Mouse (Mus musculus): ENCODE data around the gene Rpl4. TPM values are rescaled to one million over a fixed set of nuclear protein-coding genes. Genes with fewer than 3 reads are reported as not detected.
"Not testable (repeated sequence)": the region's sequence is repeated elsewhere in the genome, so short reads cannot be mapped to it uniquely, and the experiment has no call there.

The Rpl4 gene
- polyA plus RNA-seq, 1 experiment from 2014 or later = 1,335 TPM

- H3K9ac ChIP-seq (replicated peaks; ENCODE audit: low read depth, low read length) = no peak overlapping the region
- no peak overlapping the region for H3K27ac ChIP-seq (ENCODE audit: low read length)
- no peak overlapping the region for H3K4me3 ChIP-seq (ENCODE audit: low read depth, low read length)
- no peak overlapping the region for H3K4me2 ChIP-seq (replicated peaks; ENCODE audit: low read depth, low read length)
- H3K4me1 ChIP-seq (ENCODE audit: control insufficient read depth, insufficient read depth, low read length) = no peaks in the 10 kb centered on the region
- 97% methylated on average over 5 of the region's 5 CpGs for WGBS
- no peak for ATAC-seq (ENCODE audit: insufficient number of reproducible peaks, insufficient read depth, low FRiP score, low read depth)
- no peaks in the 10 kb centered on the region for H3K9me3 ChIP-seq (ENCODE audit: control insufficient read depth, low read depth, low read length)
- H3K27me3 ChIP-seq (ENCODE audit: control insufficient read depth, insufficient read depth, low read length) = no peaks in the 10 kb centered on the region
- H3K36me3 ChIP-seq (ENCODE audit: control insufficient read depth, insufficient read depth, low read length) = peaks cover 56% of the 10 kb centered on the region
Observed at GRCm38 (mm10) chr9:64160471-64160870, 12.7 kb upstream of the Rpl4 start.

DNA sequence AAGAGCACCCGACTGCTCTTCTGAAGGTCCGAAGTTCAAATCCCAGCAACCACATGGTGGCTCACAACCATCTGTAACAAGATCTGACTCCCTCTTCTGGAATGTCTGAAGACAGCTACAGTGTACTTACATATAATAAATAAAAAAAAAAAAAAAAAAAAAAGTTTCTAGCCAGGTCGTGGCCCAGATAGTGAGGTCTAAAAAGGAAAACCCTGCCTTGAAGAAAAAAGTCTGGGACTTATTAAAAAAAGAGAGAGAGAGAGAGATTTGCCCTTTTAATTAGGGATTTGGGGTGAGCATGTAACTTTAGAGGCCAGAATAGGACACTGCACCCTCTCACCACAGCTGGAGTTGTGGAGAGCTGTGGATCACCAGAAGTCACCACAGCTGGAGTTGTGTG, 3.2 kb upstream of the Rpl4 start:
- H3K4me3 ChIP-seq (ENCODE audit: low read depth, low read length); H3K27me3 ChIP-seq (ENCODE audit: control insufficient read depth, insufficient read depth, low read length); ATAC-seq (ENCODE audit: insufficient number of reproducible peaks, insufficient read depth, low FRiP score, low read depth); H3K27ac ChIP-seq (ENCODE audit: low read length); H3K9me3 ChIP-seq (ENCODE audit: control insufficient read depth, low read depth, low read length); H3K9ac ChIP-seq (replicated peaks; ENCODE audit: low read depth, low read length); H3K4me2 ChIP-seq (replicated peaks; ENCODE audit: low read depth, low read length): not testable (repeated sequence)
- H3K4me1 ChIP-seq (ENCODE audit: control insufficient read depth, insufficient read depth, low read length) = peaks cover 15% of the 10 kb centered on the region
- WGBS = 87% methylated on average over 3 of the region's 3 CpGs
- H3K36me3 ChIP-seq (ENCODE audit: control insufficient read depth, insufficient read depth, low read length) = peaks cover 13% of the 10 kb centered on the region

GRCm38 (mm10) chr9:64172145-64172815, 895 bp upstream of the Rpl4 start:
- Histone ChIP-seq H3K27me3 (ENCODE audit: control insufficient read depth, insufficient read depth, low read length) (no peaks in the 10 kb centered on the region), H3K27ac (ENCODE audit: low read length) (peak overlapping the region; percentile 93), H3K9ac (replicated peaks; ENCODE audit: low read depth, low read length) (peak overlapping the region; percentile 89), H3K9me3 (ENCODE audit: control insufficient read depth, low read depth, low read length) (no peaks in the 10 kb centered on the region), H3K4me3 (ENCODE audit: low read depth, low read length) (peak overlapping the region; percentile 85), H3K4me1 (ENCODE audit: control insufficient read depth, insufficient read depth, low read length) (peaks cover 15% of the 10 kb centered on the region), H3K4me2 (replicated peaks; ENCODE audit: low read depth, low read length) (peak overlapping the region; percentile 76), H3K36me3 (ENCODE audit: control insufficient read depth, insufficient read depth, low read length) (peaks cover 33% of the 10 kb centered on the region)
- WGBS = 2% methylated on average over 18 of the region's 18 CpGs
- peak; percentile 35; the same call in 1 of the 2 replicates for ATAC-seq (ENCODE audit: insufficient number of reproducible peaks, insufficient read depth, low FRiP score, low read depth)

GRCm38 (mm10) chr9:64173666-64174220, 568 bp downstream of the Rpl4 start:
- ATAC-seq (ENCODE audit: insufficient number of reproducible peaks, insufficient read depth, low FRiP score, low read depth) = no peak
- WGBS = under 1% methylated on average over 16 of the region's 16 CpGs
- Histone ChIP-seq H3K4me1 (ENCODE audit: control insufficient read depth, insufficient read depth, low read length) (peaks cover 15% of the 10 kb centered on the region), H3K27ac (ENCODE audit: low read length) (peak overlapping the region; percentile 93), H3K36me3 (ENCODE audit: control insufficient read depth, insufficient read depth, low read length) (peaks cover 40% of the 10 kb centered on the region), H3K9me3 (ENCODE audit: control insufficient read depth, low read depth, low read length) (no peaks in the 10 kb centered on the region), H3K27me3 (ENCODE audit: control insufficient read depth, insufficient read depth, low read length) (no peaks in the 10 kb centered on the region), H3K4me3 (ENCODE audit: low read depth, low read length) (peak overlapping the region; percentile 85), H3K4me2 (replicated peaks; ENCODE audit: low read depth, low read length) (peak overlapping the region; percentile 94), H3K9ac (replicated peaks; ENCODE audit: low read depth, low read length) (peak overlapping the region; percentile 89)

- Histone ChIP-seq H3K9me3 (ENCODE audit: control insufficient read depth, low read depth, low read length) (no peaks in the 10 kb centered on the region), H3K27me3 (ENCODE audit: control insufficient read depth, insufficient read depth, low read length) (no peaks in the 10 kb centered on the region), H3K27ac (ENCODE audit: low read length) (peak overlapping the region; percentile 10; the same call in 1 of the 2 replicates), H3K4me3 (ENCODE audit: low read depth, low read length) (peak overlapping the region; percentile 85), H3K4me1 (ENCODE audit: control insufficient read depth, insufficient read depth, low read length) (peaks cover 15% of the 10 kb centered on the region), H3K36me3 (ENCODE audit: control insufficient read depth, insufficient read depth, low read length) (peaks cover 37% of the 10 kb centered on the region), H3K4me2 (replicated peaks; ENCODE audit: low read depth, low read length) (peak overlapping the region; percentile 94), H3K9ac (replicated peaks; ENCODE audit: low read depth, low read length) (peak overlapping the region; percentile 89)
- ATAC-seq (ENCODE audit: insufficient number of reproducible peaks, insufficient read depth, low FRiP score, low read depth) = no peak
Observed at GRCm38 (mm10) chr9:64174341-64174740, 1.2 kb downstream of the Rpl4 start.

DNA sequence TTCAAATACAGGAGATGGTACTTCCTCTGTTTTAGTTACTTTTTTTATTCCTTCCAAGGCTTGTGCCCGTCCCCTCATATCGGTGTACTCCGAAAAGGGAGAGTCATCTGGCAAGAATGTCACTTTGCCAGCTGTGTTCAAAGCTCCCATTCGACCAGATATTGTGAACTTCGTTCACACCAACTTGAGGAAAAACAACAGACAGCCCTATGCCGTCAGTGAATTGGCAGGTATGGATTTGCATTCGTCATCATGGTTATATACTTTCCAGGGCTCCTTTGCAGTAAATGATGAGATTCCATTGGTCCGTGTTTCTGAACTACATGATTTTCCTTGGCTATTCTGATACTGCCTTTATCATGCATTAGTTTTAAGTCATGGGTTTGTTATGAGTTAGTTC, 1.6 kb downstream of the Rpl4 start:
- no peak for ATAC-seq (ENCODE audit: insufficient number of reproducible peaks, insufficient read depth, low FRiP score, low read depth)
- peaks cover 37% of the 10 kb centered on the region for H3K36me3 ChIP-seq (ENCODE audit: control insufficient read depth, insufficient read depth, low read length)
- whole genome bisulfite sequencing = 71% methylated on average over 8 of the region's 8 CpGs
- no peaks in the 10 kb centered on the region for H3K9me3 ChIP-seq (ENCODE audit: control insufficient read depth, low read depth, low read length)
- H3K27ac ChIP-seq (ENCODE audit: low read length) = no peak overlapping the region
- H3K4me2 ChIP-seq (replicated peaks; ENCODE audit: low read depth, low read length) = peak overlapping the region; percentile 94
- H3K4me1 ChIP-seq (ENCODE audit: control insufficient read depth, insufficient read depth, low read length) = peaks cover 16% of the 10 kb centered on the region
- H3K4me3 ChIP-seq (ENCODE audit: low read depth, low read length) = peak overlapping the region; percentile 85; the same call in 1 of the 2 replicates
- no peak overlapping the region for H3K9ac ChIP-seq (replicated peaks; ENCODE audit: low read depth, low read length)
- no peaks in the 10 kb centered on the region for H3K27me3 ChIP-seq (ENCODE audit: control insufficient read depth, insufficient read depth, low read length)

DNA sequence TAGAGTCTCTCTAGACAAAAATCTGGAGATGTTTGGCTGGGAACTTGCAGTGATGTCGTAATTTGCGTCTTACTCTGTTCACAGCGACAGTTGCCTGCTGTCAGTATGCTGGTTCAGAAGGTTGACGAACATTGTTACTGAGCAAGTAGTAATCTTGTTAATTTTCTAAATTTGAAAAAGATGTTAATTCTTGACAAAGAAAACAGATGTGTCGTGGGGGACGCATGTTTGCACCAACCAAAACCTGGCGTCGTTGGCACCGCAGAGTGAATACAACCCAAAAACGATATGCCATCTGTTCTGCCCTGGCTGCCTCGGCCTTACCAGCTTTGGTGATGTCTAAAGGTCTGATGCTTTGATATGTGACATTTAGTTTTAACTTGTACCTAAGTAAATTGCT, 2.2 kb downstream of the Rpl4 start:
- H3K27me3 ChIP-seq (ENCODE audit: control insufficient read depth, insufficient read depth, low read length) = no peaks in the 10 kb centered on the region
- H3K9me3 ChIP-seq (ENCODE audit: control insufficient read depth, low read depth, low read length) = no peaks in the 10 kb centered on the region
- H3K4me3 ChIP-seq (ENCODE audit: low read depth, low read length) = no peak overlapping the region
- no peak overlapping the region for H3K9ac ChIP-seq (replicated peaks; ENCODE audit: low read depth, low read length)
- no peak overlapping the region for H3K27ac ChIP-seq (ENCODE audit: low read length)
- WGBS = 88% methylated on average over 11 of the region's 11 CpGs
- no peak for ATAC-seq (ENCODE audit: insufficient number of reproducible peaks, insufficient read depth, low FRiP score, low read depth)
- peaks cover 42% of the 10 kb centered on the region for H3K36me3 ChIP-seq (ENCODE audit: control insufficient read depth, insufficient read depth, low read length)
- no peak overlapping the region for H3K4me2 ChIP-seq (replicated peaks; ENCODE audit: low read depth, low read length)
- peaks cover 20% of the 10 kb centered on the region for H3K4me1 ChIP-seq (ENCODE audit: control insufficient read depth, insufficient read depth, low read length)

GRCm38 (mm10) chr9:64178610-64178973, 5.4 kb downstream of the Rpl4 start:
- Histone ChIP-seq H3K9me3 (ENCODE audit: control insufficient read depth, low read depth, low read length) (no peaks in the 10 kb centered on the region), H3K9ac (replicated peaks; ENCODE audit: low read depth, low read length) (0 out of 2 replicates have a peak overlapping the region, but pooled peaks have one; percentile 6), H3K4me2 (replicated peaks; ENCODE audit: low read depth, low read length) (peak overlapping the region; percentile 62), H3K27me3 (ENCODE audit: control insufficient read depth, insufficient read depth, low read length) (no peaks in the 10 kb centered on the region), H3K4me1 (ENCODE audit: control insufficient read depth, insufficient read depth, low read length) (peaks cover 13% of the 10 kb centered on the region), H3K4me3 (ENCODE audit: low read depth, low read length) (peak overlapping the region; percentile 64), H3K36me3 (ENCODE audit: control insufficient read depth, insufficient read depth, low read length) (peaks cover 60% of the 10 kb centered on the region), H3K27ac (ENCODE audit: low read length) (peak overlapping the region; percentile 89; the same call in 1 of the 2 replicates)
- 42% methylated on average over 3 of the region's 3 CpGs for WGBS
- peak; percentile 25; the same call in 1 of the 2 replicates for ATAC-seq (ENCODE audit: insufficient number of reproducible peaks, insufficient read depth, low FRiP score, low read depth)
